Mouse (Mus musculus) cerebellum, adult 2 months (tissue): ENCODE measurements at regions not wholly inside any gene's neighbourhood (a gene's known extent, or its start where the extent isn't known, plus 50 kb on each side); places are given as distances from the start of the nearest gene placed in this dataset.

Experiments
- CTCF ChIP-seq: fragments of 200-500 bp; IDR thresholded peaks from 2 replicates; pipeline ENCODE4 v1.5.1; 2011; ENCODE audit warnings: low read depth, mild to moderate bottlenecking, control low read depth, low read length, moderate library complexity, borderline replicate concordance; ENCODE audit not compliant: insufficient read depth
- POLR2A ChIP-seq: fragments of 200-500 bp; IDR thresholded peaks from 2 replicates; pipeline ENCODE4 v1.6.1; 2011; ENCODE audit warnings: low read length, control low read depth, borderline replicate concordance; ENCODE audit not compliant: insufficient read depth

- TF ChIP-seq CTCF (no peak), POLR2A (no peak)
Observed at GRCm38 (mm10) chr8:12205909-12206308, 72.7 kb upstream of the A230072I06Rik start.
